Mouse (Mus musculus) myocyte (in vitro differentiated cells): Measurements from ENCODE around the gene Selenbp1.

Experiments
- CEBPB ChIP-seq: IDR thresholded peaks from 2 replicates; pipeline ENCODE4 v1.6.1; 2011; ENCODE audit warnings: mild to moderate bottlenecking, moderate library complexity; ENCODE audit not compliant: poor library complexity, insufficient read depth, severe bottlenecking
- MYOD1 ChIP-seq, 3 experiments: IDR thresholded peaks; one replicate each; pipeline ENCODE4 v1.6.1; 2011; ENCODE audit warnings: control low read depth in 2 of 3, low read depth in 2 of 3, mild to moderate bottlenecking in 2 of 3, moderate library complexity in 1 of 3; ENCODE audit not compliant: insufficient read length in 2 of 3, control insufficient read depth in 1 of 3
- POLR2A ChIP-seq: IDR thresholded peaks from one replicate; pipeline ENCODE4 v1.6.1; 2011; ENCODE audit warnings: low read depth, mild to moderate bottlenecking, control low read depth, moderate library complexity; ENCODE audit not compliant: insufficient read length
- REST ChIP-seq: IDR thresholded peaks from one replicate; pipeline ENCODE4 v1.6.1; 2011; ENCODE audit warnings: mild to moderate bottlenecking, control low read depth, moderate library complexity; ENCODE audit not compliant: insufficient read depth, insufficient read length

GRCm38 (mm10) chr3:94973620-94974019 is 40.8 kb downstream of the Selenbp1 start:
- TF ChIP-seq CEBPB (no peak), MYOD1 (IDR thresholded peaks at IDR 0.05; ENCODE audit: control insufficient read depth in 1 of 3, insufficient read length in 2 of 3, low read depth in 2 of 3) (no peak), POLR2A (no peak), REST (no peak)
